Mouse (Mus musculus): ENCODE measurements around the gene Fip1l1. TPM values are rescaled to one million over a fixed set of nuclear protein-coding genes. Genes with fewer than 3 reads are reported as not detected.

The Fip1l1 gene
- polyA plus RNA-seq, 1 experiment from 2014 or later = 106 TPM

DNA sequence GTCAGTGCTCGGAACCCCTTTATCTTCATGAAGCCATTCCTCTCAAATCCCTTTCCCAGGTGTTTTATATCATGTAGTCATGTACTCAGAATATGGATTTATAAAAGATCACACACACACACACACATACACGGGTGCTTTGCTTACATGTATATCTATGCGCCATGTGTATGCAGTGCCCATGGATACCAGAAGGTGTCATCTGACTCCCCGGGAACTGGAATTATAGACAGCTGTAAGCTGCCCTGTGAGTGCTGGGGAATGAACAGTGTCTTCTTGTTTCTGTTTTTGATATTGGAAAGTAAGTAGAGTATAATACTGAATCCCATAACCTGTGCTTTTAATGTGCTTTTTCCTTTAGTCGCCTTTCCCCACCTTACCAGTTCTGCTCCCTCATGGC is 56.2 kb downstream of the Fip1l1 start:
- H3K4me2 ChIP-seq (replicated peaks) = no peak overlapping the region
- peaks cover 77% of the 10 kb centered on the region for H3K36me3 ChIP-seq
- H3K27me3 ChIP-seq = no peaks in the 10 kb centered on the region
- H3K4me3 ChIP-seq = no peak overlapping the region
- WGBS = 94% methylated on average over 5 of the region's 5 CpGs
- no peak overlapping the region for H3K9ac ChIP-seq (replicated peaks)
- no peak overlapping the region for H3K27ac ChIP-seq (replicated peaks)
- H3K9me3 ChIP-seq = no peaks in the 10 kb centered on the region
- ATAC-seq (ENCODE audit: low FRiP score, low read depth) = no peak
- no peaks in the 10 kb centered on the region for H3K4me1 ChIP-seq

DNA sequence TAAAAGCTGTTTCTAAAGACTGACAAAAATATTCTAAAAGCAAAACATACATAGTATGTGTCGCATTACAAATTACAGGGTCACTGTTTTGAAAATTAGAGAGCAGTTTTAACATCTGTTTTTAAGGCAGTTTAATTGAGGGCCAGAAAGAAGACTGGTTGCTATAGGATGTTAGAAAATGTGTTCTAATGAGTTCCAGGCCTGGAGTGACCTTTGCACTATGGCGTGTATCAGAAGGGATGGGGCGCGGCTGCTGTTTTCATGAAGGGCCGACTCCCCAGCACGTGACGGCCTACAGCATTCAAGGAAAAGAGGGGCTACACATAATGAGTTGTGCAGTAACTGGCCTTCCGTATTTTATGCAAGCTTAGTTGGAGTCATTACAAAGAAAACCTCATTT is 57.9 kb downstream of the Fip1l1 start:
- 84% methylated on average over 8 of the region's 8 CpGs for WGBS
- peaks cover 78% of the 10 kb centered on the region for H3K36me3 ChIP-seq

DNA sequence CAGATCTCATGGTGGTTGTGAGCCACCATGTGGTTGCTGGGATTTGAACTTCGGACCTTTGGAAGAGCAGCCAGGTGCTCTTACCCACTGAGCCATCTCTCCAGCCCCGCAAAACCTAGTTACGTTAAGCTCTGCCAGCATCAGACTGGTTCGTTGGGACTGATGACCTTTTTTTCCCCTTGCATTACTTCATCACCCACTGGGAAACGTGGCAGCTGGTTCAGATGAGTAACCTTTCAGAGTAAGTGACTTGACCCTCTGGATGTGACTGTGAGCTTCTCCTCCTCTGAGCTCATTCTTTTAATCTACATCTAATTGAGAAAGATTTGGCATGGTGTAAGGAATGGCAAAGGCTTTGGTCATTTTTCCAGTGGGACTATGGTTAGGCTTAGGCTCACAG is 64.8 kb downstream of the Fip1l1 start:
- no peak overlapping the region for H3K9ac ChIP-seq (replicated peaks)
- H3K4me2 ChIP-seq (replicated peaks) = no peak overlapping the region
- no peak overlapping the region for H3K4me3 ChIP-seq
- 85% methylated on average over 5 of the region's 5 CpGs for WGBS
- no peak for ATAC-seq (ENCODE audit: low FRiP score, low read depth)
- no peaks in the 10 kb centered on the region for H3K4me1 ChIP-seq
- peaks cover 31% of the 10 kb centered on the region for H3K36me3 ChIP-seq
- H3K27me3 ChIP-seq = no peaks in the 10 kb centered on the region
- H3K27ac ChIP-seq (replicated peaks) = no peak overlapping the region
- H3K9me3 ChIP-seq = no peaks in the 10 kb centered on the region

More for the DNA sequence above, 57.9 kb downstream of the Fip1l1 start:
- Histone ChIP-seq H3K27me3 (no peaks in the 10 kb centered on the region), H3K9ac (replicated peaks) (no peak overlapping the region), H3K4me3 (no peak overlapping the region), H3K4me2 (replicated peaks) (no peak overlapping the region), H3K4me1 (no peaks in the 10 kb centered on the region), H3K9me3 (no peaks in the 10 kb centered on the region), H3K27ac (replicated peaks) (no peak overlapping the region)
- no peak for ATAC-seq (ENCODE audit: low FRiP score, low read depth)

DNA sequence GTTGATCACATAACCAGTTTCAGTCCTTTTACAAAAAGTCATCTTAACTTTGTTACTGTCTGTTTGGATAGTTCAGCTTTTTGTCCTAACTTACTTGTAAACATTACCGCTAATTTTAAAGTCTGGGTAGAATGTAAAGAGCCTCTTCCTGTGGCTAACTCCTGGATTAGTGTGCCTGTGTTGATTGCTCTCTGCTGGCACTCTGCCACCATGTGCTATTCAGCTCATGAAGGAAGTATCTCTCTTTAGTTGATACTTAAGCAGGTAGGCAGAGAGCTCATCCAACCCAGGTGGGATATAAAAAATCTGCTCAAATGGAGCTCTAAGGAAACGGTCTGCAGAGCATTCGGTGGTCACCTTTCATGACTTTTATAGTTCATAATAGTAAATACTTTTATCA is 65.9 kb downstream of the Fip1l1 start:
- no peaks in the 10 kb centered on the region for H3K9me3 ChIP-seq
- no peaks in the 10 kb centered on the region for H3K27me3 ChIP-seq
- H3K4me3 ChIP-seq = no peak overlapping the region
- peaks cover 22% of the 10 kb centered on the region for H3K36me3 ChIP-seq
- H3K9ac ChIP-seq (replicated peaks) = no peak overlapping the region
- H3K27ac ChIP-seq (replicated peaks) = no peak overlapping the region
- ATAC-seq (ENCODE audit: low FRiP score, low read depth) = no peak
- H3K4me2 ChIP-seq (replicated peaks) = no peak overlapping the region
- H3K4me1 ChIP-seq = no peaks in the 10 kb centered on the region
- WGBS = 86% methylated on average over 3 of the region's 3 CpGs

DNA sequence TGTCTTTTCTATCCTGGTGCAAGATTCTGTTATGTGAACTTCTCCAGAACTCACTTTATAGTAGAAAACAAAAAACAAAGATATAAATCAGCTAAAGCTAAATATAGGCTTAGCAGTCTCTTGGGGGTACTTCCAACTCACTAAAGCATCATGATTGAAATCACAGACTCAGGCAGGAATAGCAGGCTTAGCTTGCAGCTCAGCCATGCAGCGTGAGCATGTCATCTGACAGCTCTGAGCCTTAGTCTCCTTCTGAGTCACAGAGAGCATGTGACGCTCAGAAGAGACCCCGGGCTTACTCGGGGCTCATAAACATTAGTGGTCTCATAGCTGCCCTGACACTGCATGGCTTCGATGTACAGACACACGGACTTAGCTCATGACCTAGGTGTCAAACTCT is 66.7 kb downstream of the Fip1l1 start:
- ATAC-seq (ENCODE audit: low FRiP score, low read depth) = no peak
- no peak overlapping the region for H3K27ac ChIP-seq (replicated peaks)
- H3K9me3 ChIP-seq = no peaks in the 10 kb centered on the region
- 90% methylated on average over 6 of the region's 6 CpGs for WGBS
- no peak overlapping the region for H3K9ac ChIP-seq (replicated peaks)
- H3K4me2 ChIP-seq (replicated peaks) = no peak overlapping the region
- H3K4me3 ChIP-seq = no peak overlapping the region
- H3K36me3 ChIP-seq = peaks cover 16% of the 10 kb centered on the region
- no peaks in the 10 kb centered on the region for H3K4me1 ChIP-seq
- no peaks in the 10 kb centered on the region for H3K27me3 ChIP-seq

- no peak overlapping the region for H3K4me3 ChIP-seq
- no peak overlapping the region for H3K9ac ChIP-seq (replicated peaks)
- no peak overlapping the region for H3K4me2 ChIP-seq (replicated peaks)
- no peaks in the 10 kb centered on the region for H3K4me1 ChIP-seq
- no peaks in the 10 kb centered on the region for H3K27me3 ChIP-seq
- 87% methylated on average over 10 of the region's 10 CpGs for WGBS
- no peak for ATAC-seq (ENCODE audit: low FRiP score, low read depth)
- H3K27ac ChIP-seq (replicated peaks) = no peak overlapping the region
- H3K9me3 ChIP-seq = no peaks in the 10 kb centered on the region
- H3K36me3 ChIP-seq = peaks cover 13% of the 10 kb centered on the region
Observed at GRCm38 (mm10) chr5:74602371-74602770, 67.1 kb downstream of the Fip1l1 start.

DNA sequence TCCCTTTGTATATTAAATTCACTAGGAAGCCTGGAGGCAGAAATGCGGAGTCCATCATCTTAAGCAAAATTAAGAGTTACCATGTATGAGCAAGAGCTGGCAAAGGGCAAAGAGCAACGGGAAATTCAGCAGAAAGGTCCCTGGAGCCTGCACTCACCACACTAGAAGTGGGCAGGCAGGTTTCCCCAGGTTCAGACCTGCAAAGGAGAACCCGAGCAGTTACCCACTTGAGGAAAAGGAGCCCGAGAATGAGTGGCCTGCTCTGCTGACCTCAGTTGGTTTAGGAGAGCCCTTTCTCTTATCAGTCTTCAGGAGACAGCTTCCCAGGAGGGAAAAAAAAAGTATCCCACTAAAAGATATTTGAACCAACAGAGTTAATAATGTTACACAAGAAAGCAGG is 68.1 kb downstream of the Fip1l1 start:
- no peaks in the 10 kb centered on the region for H3K27me3 ChIP-seq
- no peaks in the 10 kb centered on the region for H3K4me1 ChIP-seq
- H3K36me3 ChIP-seq = peaks cover 8% of the 10 kb centered on the region; the same call in 1 of the 2 replicates
- H3K4me2 ChIP-seq (replicated peaks) = no peak overlapping the region
- no peak overlapping the region for H3K27ac ChIP-seq (replicated peaks)
- no peak overlapping the region for H3K9ac ChIP-seq (replicated peaks)
- 86% methylated on average over 4 of the region's 4 CpGs for WGBS
- H3K9me3 ChIP-seq = no peaks in the 10 kb centered on the region
- ATAC-seq (ENCODE audit: low FRiP score, low read depth) = no peak
- no peak overlapping the region for H3K4me3 ChIP-seq

- Histone ChIP-seq H3K4me3 (no peak overlapping the region), H3K4me1 (no peaks in the 10 kb centered on the region), H3K36me3 (no peaks in the 10 kb centered on the region), H3K27me3 (no peaks in the 10 kb centered on the region), H3K4me2 (replicated peaks) (no peak overlapping the region), H3K27ac (replicated peaks) (no peak overlapping the region), H3K9ac (replicated peaks) (no peak overlapping the region), H3K9me3 (no peaks in the 10 kb centered on the region)
- WGBS = 84% methylated on average over 8 of the region's 8 CpGs
- no peak for ATAC-seq (ENCODE audit: low FRiP score, low read depth)
Observed at GRCm38 (mm10) chr5:74606213-74606612, 71.0 kb downstream of the Fip1l1 start.

- 89% methylated on average over 10 of the region's 10 CpGs for whole genome bisulfite sequencing
- H3K27me3 ChIP-seq = no peaks in the 10 kb centered on the region
- no peak for ATAC-seq (ENCODE audit: low FRiP score, low read depth)
Observed at GRCm38 (mm10) chr5:74610511-74610910, 75.3 kb downstream of the Fip1l1 start.

DNA sequence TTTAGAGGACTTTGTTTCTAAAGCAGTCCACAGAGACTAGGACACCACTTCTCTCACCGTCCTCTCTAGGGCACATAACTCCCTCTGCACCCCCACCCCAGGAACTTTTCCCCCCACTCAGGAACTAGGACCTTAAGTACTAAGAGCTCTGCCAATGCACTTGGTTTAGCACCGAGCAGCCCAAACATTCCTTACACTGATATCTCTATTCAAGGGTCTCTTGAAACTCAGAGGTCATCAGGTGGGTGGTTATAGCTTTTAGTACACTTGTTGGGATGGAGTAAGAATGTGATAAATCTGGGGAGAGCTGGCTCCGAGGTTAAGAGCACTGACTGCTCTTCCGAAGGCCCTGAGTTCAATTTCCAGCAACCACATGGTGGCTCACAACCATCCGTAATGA is 77.5 kb downstream of the Fip1l1 start:
- H3K4me1 ChIP-seq = no peaks in the 10 kb centered on the region
- no peak overlapping the region for H3K9ac ChIP-seq (replicated peaks)
- ATAC-seq (ENCODE audit: low FRiP score, low read depth) = no peak
- no peaks in the 10 kb centered on the region for H3K36me3 ChIP-seq
- no peaks in the 10 kb centered on the region for H3K9me3 ChIP-seq
- H3K27ac ChIP-seq (replicated peaks) = no peak overlapping the region
- H3K4me3 ChIP-seq = no peak overlapping the region
- no peaks in the 10 kb centered on the region for H3K27me3 ChIP-seq
- H3K4me2 ChIP-seq (replicated peaks) = no peak overlapping the region
- 93% methylated on average over 5 of the region's 5 CpGs for WGBS

More at GRCm38 (mm10) chr5:74610511-74610910, 75.3 kb downstream of the Fip1l1 start:
- no peak overlapping the region for H3K27ac ChIP-seq (replicated peaks)
- no peak overlapping the region for H3K4me2 ChIP-seq (replicated peaks)
- no peak overlapping the region for H3K9ac ChIP-seq (replicated peaks)
- H3K36me3 ChIP-seq = no peaks in the 10 kb centered on the region
- H3K4me3 ChIP-seq = no peak overlapping the region
- H3K4me1 ChIP-seq = no peaks in the 10 kb centered on the region
- no peaks in the 10 kb centered on the region for H3K9me3 ChIP-seq

DNA sequence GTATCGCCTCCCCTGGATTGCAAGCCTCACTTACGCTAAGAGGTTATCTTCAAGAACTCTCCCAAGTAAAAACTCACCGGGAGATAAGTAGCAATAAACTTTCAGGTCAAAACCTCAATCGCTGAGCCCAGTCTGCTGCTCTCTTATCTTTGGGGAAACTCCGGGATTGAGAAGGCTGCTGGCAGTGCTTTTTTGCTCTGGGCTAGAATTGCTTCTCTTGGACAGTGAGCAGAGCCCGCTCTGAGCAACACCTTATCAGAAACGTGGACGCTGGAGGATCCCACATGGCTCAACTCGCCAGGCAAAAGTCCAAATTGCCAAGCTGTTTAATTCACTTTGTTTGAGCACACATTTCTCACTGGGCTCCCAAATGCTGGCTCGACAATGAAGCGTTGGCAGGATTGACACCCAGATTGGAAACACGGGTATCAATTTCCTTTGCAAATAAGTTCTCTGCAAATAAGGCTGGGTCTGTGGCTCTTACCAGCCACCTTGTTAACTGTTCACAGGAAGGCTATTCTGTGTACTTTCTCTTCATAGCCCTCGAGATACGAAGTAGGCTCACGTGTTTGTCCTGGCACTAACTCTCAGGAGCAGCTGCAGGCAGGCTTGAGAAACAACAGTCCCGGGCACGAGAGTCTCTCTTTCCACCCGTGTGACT is 78.4 kb downstream of the Fip1l1 start:
- Histone ChIP-seq H3K9me3 (no peaks in the 10 kb centered on the region), H3K4me1 (no peaks in the 10 kb centered on the region), H3K36me3 (no peaks in the 10 kb centered on the region), H3K27ac (replicated peaks) (no peak overlapping the region), H3K4me3 (no peak overlapping the region), H3K9ac (replicated peaks) (no peak overlapping the region), H3K4me2 (replicated peaks) (no peak overlapping the region), H3K27me3 (no peaks in the 10 kb centered on the region)
- no peak for ATAC-seq (ENCODE audit: low FRiP score, low read depth)
- WGBS = 85% methylated on average over 18 of the region's 18 CpGs

GRCm38 (mm10) chr5:74617816-74618572 is 82.7 kb downstream of the Fip1l1 start:
- no peaks in the 10 kb centered on the region for H3K36me3 ChIP-seq
- H3K27ac ChIP-seq (replicated peaks) = no peak overlapping the region
- no peak for ATAC-seq (ENCODE audit: low FRiP score, low read depth)
- H3K4me3 ChIP-seq = no peak overlapping the region
- H3K4me1 ChIP-seq = no peaks in the 10 kb centered on the region
- H3K9me3 ChIP-seq = no peaks in the 10 kb centered on the region
- 58% methylated on average over 13 of the region's 13 CpGs for WGBS
- H3K27me3 ChIP-seq = no peaks in the 10 kb centered on the region
- no peak overlapping the region for H3K9ac ChIP-seq (replicated peaks)
- H3K4me2 ChIP-seq (replicated peaks) = no peak overlapping the region
